Mouse (Mus musculus) monocyte, adult 5-6 weeks (primary cell): ENCODE results near the gene Tor1b. TPM values are rescaled to one million over a fixed set of nuclear protein-coding genes. Genes with fewer than 3 reads are reported as not detected.
"Not testable (repeated sequence)": the region's sequence is repeated elsewhere in the genome, so short reads cannot be mapped to it uniquely, and the experiment has no call there.

Experiments
- ATAC-seq: fragments of 153-309, 156-312 bp; replicated peaks from 2 replicates; pipeline ENCODE4 v1.8.0; 2017; ENCODE audit warnings: mild to moderate bottlenecking; ENCODE audit not compliant: low TSS enrichment, insufficient number of reproducible peaks, severe bottlenecking, poor library complexity, low FRiP score
- total RNA-seq: library from RNA; stranded (forward); fragments of 200-1000, 200-491, 200-594 nt; gene quantifications from 3 replicates; pipeline ENCODE4 v1.2.3, GENCODE M21; 2017

Gene Tor1b
- 36.4 to 42.7 TPM (median 42.4 TPM) in 3 replicates for total RNA-seq

- peak; percentile 90 for ATAC-seq
Measured at GRCm38 (mm10) chr2:30952824-30953490, at the start of gene Tor1b. Gene Tor1b (plus strand): TSS chr2:30952959.

DNA sequence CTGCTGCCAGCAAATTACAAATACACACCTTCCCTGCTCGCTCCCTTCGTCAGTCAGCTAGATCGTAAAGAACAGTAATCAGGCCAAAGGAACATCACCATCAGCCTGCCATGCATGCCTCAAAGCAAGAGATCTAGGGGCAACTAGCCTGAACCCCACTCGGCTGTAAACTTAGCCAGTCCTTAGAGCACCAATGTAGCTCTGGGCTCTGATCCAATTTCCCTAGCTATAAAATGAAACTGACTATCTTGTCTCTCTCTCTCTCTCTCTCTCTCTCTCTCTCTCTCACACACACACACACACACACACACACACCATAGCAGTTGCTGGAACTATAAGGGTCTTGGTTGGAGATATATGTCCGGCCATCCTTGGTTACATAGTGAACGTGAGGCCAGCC lies 48.5 kb upstream of the Tor1b start:
- ATAC-seq: no peak

DNA sequence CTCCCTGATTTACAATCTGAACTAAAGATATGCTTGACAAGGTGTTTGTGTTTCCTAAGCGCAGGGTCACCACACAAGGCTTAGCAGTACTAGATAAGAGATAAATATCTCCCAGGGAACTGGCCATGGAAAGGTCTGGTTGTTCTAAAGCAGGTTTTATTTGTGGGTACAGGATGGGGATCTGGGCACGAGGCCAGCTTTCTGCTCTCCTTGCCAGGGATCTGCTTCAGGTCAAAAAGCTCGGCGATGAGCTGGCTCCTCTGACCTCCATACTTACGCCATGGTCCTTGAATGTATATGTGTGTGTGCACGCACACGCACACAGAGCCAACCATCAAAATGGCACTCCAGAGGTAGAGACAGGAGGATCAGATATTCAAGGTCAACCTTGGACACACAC lies 47.8 kb upstream of the Tor1b start:
- no peak for ATAC-seq

GRCm38 (mm10) chr2:30905906-30906305 lies 46.9 kb upstream of the Tor1b start:
- ATAC-seq: no peak

GRCm38 (mm10) chr2:30906641-30907040 lies 46.1 kb upstream of the Tor1b start:
- no peak for ATAC-seq

GRCm38 (mm10) chr2:30912291-30912773 lies 40.4 kb upstream of the Tor1b start:
- no peak for ATAC-seq

GRCm38 (mm10) chr2:30913022-30913421 lies 39.7 kb upstream of the Tor1b start:
- no peak for ATAC-seq

DNA sequence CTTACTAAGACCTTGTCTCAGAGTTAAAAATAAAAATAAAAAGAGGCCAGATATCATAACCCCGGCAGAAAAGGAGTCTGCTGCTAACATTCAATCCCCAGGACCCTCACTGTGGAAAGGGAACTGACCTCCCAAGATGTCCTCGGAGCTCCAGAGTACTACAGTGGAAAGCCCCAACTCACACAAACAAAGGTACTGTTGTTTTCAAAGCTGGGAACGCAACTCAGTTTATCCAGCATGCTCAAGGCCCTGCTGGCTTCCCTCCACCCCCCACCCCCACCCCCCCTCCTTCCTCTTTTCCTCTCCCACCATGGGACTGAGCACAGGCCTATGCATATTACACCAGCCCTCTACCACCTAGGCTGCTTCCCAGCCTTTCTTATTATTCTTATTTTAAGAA lies 37.9 kb upstream of the Tor1b start:
- no peak for ATAC-seq

DNA sequence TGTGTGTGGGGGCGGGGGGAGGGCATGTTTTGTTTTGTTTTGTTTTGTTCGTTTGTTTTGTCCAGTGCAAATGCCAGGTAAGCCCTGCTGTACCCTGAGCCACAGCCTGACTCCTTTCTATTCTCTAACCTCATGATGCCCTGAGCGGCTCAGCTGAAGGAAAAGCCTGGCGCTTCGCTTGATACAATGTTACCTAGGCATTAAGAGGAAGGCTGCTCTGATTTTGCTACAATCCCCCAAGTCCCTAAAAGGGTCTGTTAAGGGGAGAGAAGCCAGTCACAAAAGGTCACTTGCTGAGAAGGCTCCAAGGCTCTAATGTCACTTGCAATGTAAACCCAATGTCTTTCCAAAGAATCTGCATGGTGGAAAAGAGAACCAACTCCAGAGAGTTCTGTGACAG lies 37.4 kb upstream of the Tor1b start:
- no peak for ATAC-seq

DNA sequence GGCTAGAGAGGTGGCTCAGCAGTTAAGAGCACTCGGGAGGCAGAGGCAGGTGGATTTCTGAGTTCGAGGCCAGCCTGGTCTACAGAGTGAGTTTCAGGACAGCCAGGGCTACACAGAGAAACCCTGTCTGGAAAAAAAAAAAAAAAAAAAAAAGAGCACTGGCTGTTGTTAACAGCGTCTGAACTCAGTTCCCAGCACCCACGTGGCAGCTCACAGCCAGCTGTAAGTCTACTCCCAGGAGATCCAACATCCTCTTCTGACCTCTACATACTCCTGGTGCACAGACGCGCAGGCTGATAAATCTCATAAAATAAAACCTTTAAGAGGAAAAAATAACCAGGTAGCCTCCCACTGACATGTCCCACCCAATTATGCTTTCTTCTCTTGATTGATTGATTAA lies 36.8 kb upstream of the Tor1b start:
- ATAC-seq: not testable (repeated sequence)

GRCm38 (mm10) chr2:30917649-30918048 lies 35.1 kb upstream of the Tor1b start:
- no peak; the same call in 1 of the 2 replicates for ATAC-seq

- no peak for ATAC-seq
Measured at GRCm38 (mm10) chr2:30918126-30918525, 34.6 kb upstream of the Tor1b start.

- no peak for ATAC-seq
Measured at GRCm38 (mm10) chr2:30918780-30919329, 33.9 kb upstream of the Tor1b start.

- ATAC-seq: no peak
Measured at GRCm38 (mm10) chr2:30920216-30920615, 32.5 kb upstream of the Tor1b start.

- ATAC-seq: no peak
Measured at GRCm38 (mm10) chr2:30923099-30923498, 29.7 kb upstream of the Tor1b start.

DNA sequence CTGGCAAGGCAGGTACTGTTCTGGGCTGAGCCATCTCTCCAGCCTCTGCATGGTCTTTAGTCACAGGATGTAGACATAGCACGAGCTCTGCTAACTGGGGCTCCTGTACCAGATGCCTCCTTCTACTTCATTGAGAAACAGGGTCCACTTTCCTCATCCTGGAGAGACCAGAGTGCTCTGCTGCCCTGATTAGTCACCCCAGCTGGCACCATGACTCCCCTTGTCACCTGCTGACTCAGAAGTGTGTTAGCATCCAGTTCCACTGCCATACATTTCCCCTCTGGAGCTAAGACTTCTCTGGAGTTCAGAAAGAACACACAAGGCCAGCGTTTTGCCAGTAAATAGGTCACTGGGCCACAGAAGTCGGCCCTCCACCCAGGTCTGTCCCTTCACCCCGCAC lies 27.6 kb upstream of the Tor1b start:
- ATAC-seq: no peak

GRCm38 (mm10) chr2:30926381-30926780 lies 26.4 kb upstream of the Tor1b start:
- ATAC-seq: no peak

GRCm38 (mm10) chr2:30927151-30927781 lies 25.5 kb upstream of the Tor1b start:
- ATAC-seq: no peak

- peak; percentile 68 for ATAC-seq
Measured at GRCm38 (mm10) chr2:30927844-30928628, 24.7 kb upstream of the Tor1b start.
